In the genomic region with DNA sequence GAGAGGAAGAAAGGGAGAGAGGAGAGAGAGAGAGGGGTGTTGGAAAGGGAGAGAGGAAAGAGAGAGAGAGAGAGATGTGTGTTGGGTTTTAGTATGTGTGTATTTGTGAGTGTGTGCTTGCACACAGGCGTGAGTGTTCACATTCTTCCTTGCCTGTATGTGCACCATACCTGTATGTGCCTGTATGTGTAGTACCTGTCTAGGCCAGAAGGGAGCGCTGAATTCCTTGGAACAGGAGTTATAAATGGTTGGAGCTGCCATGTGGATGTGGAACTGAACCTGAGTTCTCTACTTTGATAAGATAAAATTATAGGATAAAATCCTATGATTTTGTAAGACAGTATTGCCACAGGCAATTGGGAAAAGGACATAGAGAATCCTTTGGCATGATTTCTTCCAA, we compare ENCODE assay signal across 12 mouse cellular contexts.
A peak's percentile ranks its signal among the peaks of the same experiment; 100 is the strongest.
DNase-seq lines count a peak whose midpoint lies in the region; ATAC-seq and TF ChIP-seq lines count a peak whose summit lies in the region.
"Had no signal": no experiment of that assay in that cellular context is flagged by ENCODE, and none has a peak within 500 bp of the region (broad histone marks: within the 10 kb centered on the region; RNA-seq: fewer than 3 reads in every experiment).

No protein-coding gene starts in this region.

- H3K4me1 ChIP-seq in liver, postnatal 0 days (ENCODE audit: insufficient read depth), result no peaks in the 10 kb centered on the region
- no peaks in the 10 kb centered on the region for H3K4me1 ChIP-seq in liver, embryonic 12.5 days
- H3K4me1 ChIP-seq in E14TG2a.4 (replicated peaks; ENCODE audit: low read depth, low read length), result no peaks in the 10 kb centered on the region

- no peaks in the 10 kb centered on the region for H3K27me3 ChIP-seq in liver, postnatal 0 days (ENCODE audit: insufficient read depth, low read length)
- H3K27me3 ChIP-seq in liver, embryonic 12.5 days (replicated peaks), result no peaks in the 10 kb centered on the region
- H3K27me3 ChIP-seq in E14TG2a.4 (ENCODE audit: insufficient read depth, low read length), result 0 out of 2 replicates have a peak, but pooled peaks cover 5% of the 10 kb centered on the region

- no peaks in the 10 kb centered on the region for H3K9me3 ChIP-seq in liver, postnatal 0 days (ENCODE audit: low read length)
- H3K9me3 ChIP-seq in liver, embryonic 12.5 days (replicated peaks), result no peaks in the 10 kb centered on the region
- peaks cover 3% of the 10 kb centered on the region; the same call in 1 of the 2 replicates for H3K9me3 ChIP-seq in E14TG2a.4 (ENCODE audit: low read length)

- TF ChIP-seq CTCF in liver, postnatal 0 days (IDR thresholded peaks at IDR 0.05; ENCODE audit: low read depth), result peak; percentile 48; the same call in 1 of the 2 replicates
- peak; percentile 85 for TF ChIP-seq CTCF in E14TG2a.4 (conservative IDR thresholded peaks at IDR 0.05; ENCODE audit: low read length)

- WGBS in liver, postnatal 0 days (ENCODE audit: insufficient replicate concordance), result 44% methylated on average over 2 of the region's 2 CpGs
- WGBS in liver, embryonic 12.5 days (ENCODE audit: insufficient replicate concordance), result 40% methylated on average over 2 of the region's 2 CpGs

- no peak overlapping the region for H3K27ac ChIP-seq in liver, postnatal 0 days (ENCODE audit: low read depth)
- H3K27ac ChIP-seq in liver, embryonic 12.5 days, result no peak overlapping the region

- TF ChIP-seq EP300 in liver, postnatal 0 days (IDR thresholded peaks at IDR 0.05; ENCODE audit: low read depth), result no peak

- intact Hi-C loops in left cerebral cortex, postnatal 14 days (cut with DNase I), result no loop called here

- no peak overlapping the region for H3K9ac ChIP-seq in liver, postnatal 0 days (replicated peaks)
- no peak overlapping the region for H3K9ac ChIP-seq in liver, embryonic 12.5 days

- DNase-seq in heart, adult 11 months, result peak; percentile 63
- no peak for DNase-seq in heart, postnatal 4 days
- no peak for DNase-seq in liver, postnatal 0 days
- DNase-seq in c-Kit-positive CD71-positive TER-119-positive erythroid progenitor cells, embryonic 14.5 days (ENCODE audit: low spot score), result peak; percentile 3
- no peak for DNase-seq in left cerebral cortex, postnatal 14 days (ENCODE audit: low spot score in 2 of 2)
- no peak for DNase-seq in right cerebral cortex, postnatal 10 days (ENCODE audit: low spot score in 2 of 2)
- DNase-seq: cerebellum, postnatal 36 days; layer of hippocampus, postnatal 36 days; lung, postnatal 14 days had no signal

- no peak overlapping the region for H3K4me2 ChIP-seq in liver, postnatal 0 days (ENCODE audit: low read depth, low read length)
- no peak overlapping the region for H3K4me2 ChIP-seq in liver, embryonic 12.5 days

- H3K36me3 ChIP-seq in liver, postnatal 0 days (replicated peaks; ENCODE audit: insufficient read depth, low read length), result no peaks in the 10 kb centered on the region
- no peaks in the 10 kb centered on the region for H3K36me3 ChIP-seq in liver, embryonic 12.5 days
- H3K36me3 ChIP-seq in E14TG2a.4 (ENCODE audit: insufficient read depth, low read length), result no peaks in the 10 kb centered on the region

- H3K4me3 ChIP-seq in liver, postnatal 0 days (ENCODE audit: low read depth, low read length), result no peak overlapping the region
- no peak overlapping the region for H3K4me3 ChIP-seq in liver, embryonic 12.5 days
- H3K4me3 ChIP-seq in E14TG2a.4 (replicated peaks; ENCODE audit: low read length), result no peak overlapping the region

- no peak for ATAC-seq in liver, postnatal 0 days
- no peak for ATAC-seq in liver, embryonic 12.5 days
- ATAC-seq: hindbrain, embryonic 16.5 days had no signal

Comparison
In these comparisons a context has a peak if more than half of its experiments do, and no peak if none do; other contexts are left out.
1. DNase-seq: peak in heart, adult 11 months (single experiment) and c-Kit-positive CD71-positive TER-119-positive erythroid progenitor cells, embryonic 14.5 days (single experiment); none in heart, postnatal 4 days (single experiment), liver, postnatal 0 days (single experiment), left cerebral cortex, postnatal 14 days (0 of 2) and right cerebral cortex, postnatal 10 days (0 of 2).